8 mouse cellular contexts compared by ENCODE assay signal in the genomic region with DNA sequence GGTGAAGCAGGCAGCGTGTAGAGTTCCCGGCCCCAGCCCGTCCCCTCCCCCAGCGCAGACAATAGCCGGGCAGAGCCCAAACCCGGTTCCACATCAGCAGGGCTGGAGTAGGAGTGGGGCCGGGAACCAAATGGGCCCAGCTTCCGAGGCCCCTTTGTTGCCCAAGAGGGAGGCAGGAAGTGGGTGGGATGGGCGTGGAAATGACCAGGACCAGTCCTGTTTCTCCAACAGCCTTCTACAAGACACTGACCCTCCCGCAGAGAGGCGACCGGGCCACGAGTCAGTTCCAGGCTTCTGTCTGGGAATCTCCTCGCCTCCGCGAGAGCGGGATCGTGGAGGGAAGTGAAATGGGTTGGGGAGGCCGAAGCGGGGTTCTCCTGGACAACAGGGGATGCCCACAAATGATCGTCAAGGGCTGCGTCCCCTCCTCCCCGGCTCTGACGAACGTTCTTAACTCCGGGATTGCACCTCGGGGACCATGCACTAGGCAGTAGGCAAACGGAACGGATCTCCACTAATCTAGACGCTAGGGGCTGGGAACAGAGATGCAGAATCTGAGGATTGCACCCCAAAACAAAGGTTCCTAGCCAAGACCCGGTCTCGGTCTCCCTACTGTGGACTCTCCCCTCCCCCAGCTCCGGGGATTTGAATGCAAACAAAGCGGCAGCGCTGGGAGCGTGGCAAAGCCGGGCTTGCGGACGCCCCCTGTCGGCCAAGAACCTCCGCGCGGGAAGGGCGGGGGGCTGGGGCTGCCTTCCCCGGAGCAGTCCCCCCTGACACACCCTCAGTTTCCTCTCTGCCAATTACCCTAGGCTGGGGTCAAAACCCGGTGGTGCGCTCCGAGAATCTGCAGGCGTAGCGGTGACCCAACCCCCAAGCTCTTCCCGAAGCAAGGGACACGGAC. TPM values are rescaled to one million over a fixed set of nuclear protein-coding genes. Genes with fewer than 3 reads are reported as not detected.
DNase-seq lines count a peak whose midpoint lies in the region; ATAC-seq lines count a peak whose summit lies in the region.

No protein-coding gene starts in this region.

- H3K36me3 ChIP-seq in hindbrain, embryonic 16.5 days (ENCODE audit: control insufficient read depth, insufficient read depth, low read length): peaks cover 18% of the 10 kb centered on the region

- H3K27ac ChIP-seq in hindbrain, embryonic 16.5 days (ENCODE audit: low read depth, low read length): peak overlapping the region; percentile 96

- WGBS in hindbrain, embryonic 16.5 days: under 1% methylated on average over 49 of the region's 52 CpGs

- H3K9me3 ChIP-seq in hindbrain, embryonic 16.5 days (ENCODE audit: control insufficient read depth, low read length): no peaks in the 10 kb centered on the region

- peak; percentile 71 for ATAC-seq in hindbrain, embryonic 16.5 days

- peaks cover 28% of the 10 kb centered on the region for H3K4me1 ChIP-seq in hindbrain, embryonic 16.5 days (ENCODE audit: control insufficient read depth, insufficient read depth, low read depth, low read length)

- H3K4me3 ChIP-seq in hindbrain, embryonic 16.5 days (ENCODE audit: low read length): peak overlapping the region; percentile 84

- H3K4me2 ChIP-seq in hindbrain, embryonic 16.5 days (ENCODE audit: low read length): peak overlapping the region; percentile 87

- peak; percentile 96 for DNase-seq in NIH3T3 (ENCODE audit: low read depth)
- DNase-seq in cerebellum, postnatal 14 days: peak; percentile 98 to 99
- DNase-seq in gastrocnemius, adult 18-20 months (ENCODE audit: low spot score): peak; percentile 87
- peak; percentile 91 to 96 for DNase-seq in left cerebral cortex, adult 18-20 months (ENCODE audit: low spot score in 2 of 2)
- DNase-seq in lung, postnatal 4 days: peak; percentile 95 to 96
- DNase-seq in right cerebral cortex, adult 18-20 months: peak; percentile 91
- DNase-seq in urinary bladder, adult 2 months (ENCODE audit: low spot score): peak; percentile 83

- peak overlapping the region; percentile 95 for H3K9ac ChIP-seq in hindbrain, embryonic 16.5 days (ENCODE audit: low read depth, low read length)

- H3K27me3 ChIP-seq in hindbrain, embryonic 16.5 days (replicated peaks; ENCODE audit: control insufficient read depth, insufficient read depth, low read length): no peaks in the 10 kb centered on the region

RNA-seq across cellular contexts. Expression of gene Sema4c, which starts 1.3 kb away (rescaled TPM):
- total RNA-seq in gastrocnemius, adult 18-20 months (2021): 1 to 10 TPM; 4.7 to 6.8 TPM
- 19.1 and 21.2 TPM in 2 replicates for polyA plus RNA-seq in hindbrain, embryonic 16.5 days (2015; fragmentation: Nextera tagmentation; extraction: Ambion mirVana)
- 10 to 100 TPM; 20.5 to 21.0 TPM for total RNA-seq in left cerebral cortex, adult 18-20 months (2021)
- 25.6 and 30.8 TPM in 2 replicates for polyA plus RNA-seq in urinary bladder, adult 2 months (2012; rRNA removed)

RNA-seq across cellular contexts. Expression of gene Ankrd39, which starts 9.6 kb away (rescaled TPM):
- total RNA-seq in gastrocnemius, adult 18-20 months (2021): 1 to 10 TPM; 7.3 to 8.6 TPM
- polyA plus RNA-seq in hindbrain, embryonic 16.5 days (2015; fragmentation: Nextera tagmentation; extraction: Ambion mirVana): 31.0 and 33.8 TPM in 2 replicates
- total RNA-seq in left cerebral cortex, adult 18-20 months (2021): 10 to 100 TPM; 11.5 to 11.9 TPM
- 19.6 and 26.7 TPM in 2 replicates for polyA plus RNA-seq in urinary bladder, adult 2 months (2012; rRNA removed)

RNA-seq across cellular contexts. Expression of gene Gm42417, which starts 17.6 kb away (rescaled TPM):
- 1,000 to 10,000 TPM; 1,348 to 1,458 TPM for total RNA-seq in gastrocnemius, adult 18-20 months (2021)
- polyA plus RNA-seq in hindbrain, embryonic 16.5 days (2015; fragmentation: Nextera tagmentation; extraction: Ambion mirVana): 0.30 and 0.57 TPM in 2 replicates
- total RNA-seq in left cerebral cortex, adult 18-20 months (2021): under 1 TPM in 1 of 2 experiments, not detected in 1; 0.77 TPM
- polyA plus RNA-seq in urinary bladder, adult 2 months (2012; rRNA removed): 0.12 and 0.25 TPM in 2 replicates

RNA-seq across cellular contexts. Expression of gene Ankrd23, which starts 20.1 kb away (rescaled TPM):
- 1,000 to 10,000 TPM; 3,219 to 3,282 TPM for total RNA-seq in gastrocnemius, adult 18-20 months (2021)
- 12.2 and 19.8 TPM in 2 replicates for polyA plus RNA-seq in hindbrain, embryonic 16.5 days (2015; fragmentation: Nextera tagmentation; extraction: Ambion mirVana)
- total RNA-seq in left cerebral cortex, adult 18-20 months (2021): 1 to 10 TPM; 5.4 to 5.9 TPM
- 21.3 and 26.1 TPM in 2 replicates for polyA plus RNA-seq in urinary bladder, adult 2 months (2012; rRNA removed)

RNA-seq across cellular contexts. Expression of gene Cnnm3, which starts 45.1 kb away (rescaled TPM):
- total RNA-seq in gastrocnemius, adult 18-20 months (2021): 10 to 100 TPM; 11.6 TPM
- 4.3 and 5.0 TPM in 2 replicates for polyA plus RNA-seq in hindbrain, embryonic 16.5 days (2015; fragmentation: Nextera tagmentation; extraction: Ambion mirVana)
- 10 to 100 TPM; 31.7 to 34.6 TPM for total RNA-seq in left cerebral cortex, adult 18-20 months (2021)
- polyA plus RNA-seq in urinary bladder, adult 2 months (2012; rRNA removed): 15.2 and 17.6 TPM in 2 replicates

Comparison
In these comparisons a context has a peak if more than half of its experiments do, and no peak if none do; other contexts are left out.
1. Peak in every context shown above with its lines: DNase-seq, ATAC-seq, H3K4me3 ChIP-seq and H3K27ac ChIP-seq.
2. RNA of gene Gm42417, which starts 17.6 kb away (total RNA-seq): 1,348 to 1,458 TPM in gastrocnemius, adult 18-20 months; 0.77 TPM in left cerebral cortex, adult 18-20 months; every median in the first group is over 100 times any median in the second.